Mouse (Mus musculus) liver, adult 2 months (tissue): Measurements from ENCODE around the gene Myod1.

ENCODE experiments used
- CTCF ChIP-seq: fragments of 200-500 bp; IDR thresholded peaks from 2 replicates; pipeline ENCODE4 v1.5.1; 2011; ENCODE audit warnings: low read depth, low read length, control low read depth
- POLR2A ChIP-seq: fragments of 200-500 bp; IDR thresholded peaks from 2 replicates; pipeline ENCODE4 v1.6.1; 2011; ENCODE audit warnings: low read length, control low read depth; ENCODE audit not compliant: insufficient read depth; ENCODE audit errors: extremely low read depth

GRCm38 (mm10) chr7:46352748-46353147 is 23.5 kb upstream of the Myod1 start:
- TF ChIP-seq POLR2A (no peak), CTCF (no peak)
